Mouse (Mus musculus) CD4-positive helper T cell, adult 2 months (primary cell): Measurements from ENCODE around the gene Inppl1.
A peak's percentile ranks its signal among the peaks of the same experiment; 100 is the strongest.

ENCODE experiments used
- DNase-seq: peaks from one replicate; pipeline ENCODE4 v3.0.0-alpha.2; 2012; ENCODE audit warnings: low read depth, missing footprints, low spot score

The Inppl1 gene

GRCm38 (mm10) chr7:101837606-101838471 is at the start of gene Inppl1:
Gene Inppl1, minus strand, starts transcription at chr7:101838229.
- peak; percentile 41 for DNase-seq

GRCm38 (mm10) chr7:101886274-101886673 is 48.2 kb upstream of the Inppl1 start:
- DNase-seq, result no peak

DNA sequence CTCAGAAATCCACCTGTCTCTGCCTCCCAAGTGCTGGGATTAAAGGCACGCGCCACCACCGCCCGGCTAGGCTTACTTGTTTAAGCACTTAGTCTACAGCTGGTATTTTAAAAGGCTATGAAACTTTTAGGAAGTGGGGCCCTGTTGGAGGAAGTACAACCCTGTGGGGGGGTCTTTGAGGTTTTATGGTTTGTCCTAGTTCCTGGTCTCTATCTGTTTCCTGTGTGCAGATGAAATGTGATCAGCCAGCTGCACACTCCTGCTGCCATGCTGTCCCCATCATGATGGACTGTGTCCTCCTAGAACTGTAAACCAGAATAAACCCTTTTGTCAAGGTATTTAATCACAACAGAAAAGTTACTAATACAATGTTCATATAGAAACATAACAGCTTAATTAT is 46.1 kb upstream of the Inppl1 start:
- no peak for DNase-seq

DNA sequence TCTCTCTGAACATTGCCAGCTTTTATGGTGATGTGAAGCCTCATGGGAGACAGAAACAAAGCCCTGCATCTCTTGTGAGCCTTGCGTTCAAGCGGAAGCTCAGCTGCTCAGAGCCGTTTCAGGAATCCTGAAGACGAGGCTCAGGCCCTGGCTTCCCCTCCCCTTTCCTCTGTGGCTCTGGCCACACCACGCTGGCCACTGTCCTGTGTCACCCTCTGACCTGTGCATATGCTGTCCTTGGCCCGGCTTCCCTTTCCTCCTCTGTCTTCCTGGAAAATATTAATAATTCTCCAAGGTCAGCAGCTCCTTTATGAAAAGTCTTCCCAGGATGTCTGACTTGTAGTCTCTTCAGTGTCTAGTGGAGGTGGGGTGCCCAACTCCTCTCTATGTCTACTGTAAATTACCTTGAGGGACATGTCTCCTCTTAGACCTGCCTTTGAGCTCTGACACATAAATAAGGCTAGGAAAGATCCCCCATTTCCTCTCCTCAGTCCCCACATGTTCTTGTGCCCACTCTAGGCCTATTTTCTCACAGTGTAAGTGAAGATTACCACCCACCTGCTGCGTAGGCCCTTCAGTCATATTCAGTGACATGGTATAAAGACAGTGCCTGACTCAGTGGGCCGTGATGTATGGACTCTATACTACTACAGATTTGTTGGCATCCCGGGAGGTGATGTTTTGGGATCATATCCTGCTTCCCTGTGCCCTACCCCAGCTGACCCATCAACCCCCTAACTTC is 44.6 kb upstream of the Inppl1 start:
- DNase-seq, result no peak

DNA sequence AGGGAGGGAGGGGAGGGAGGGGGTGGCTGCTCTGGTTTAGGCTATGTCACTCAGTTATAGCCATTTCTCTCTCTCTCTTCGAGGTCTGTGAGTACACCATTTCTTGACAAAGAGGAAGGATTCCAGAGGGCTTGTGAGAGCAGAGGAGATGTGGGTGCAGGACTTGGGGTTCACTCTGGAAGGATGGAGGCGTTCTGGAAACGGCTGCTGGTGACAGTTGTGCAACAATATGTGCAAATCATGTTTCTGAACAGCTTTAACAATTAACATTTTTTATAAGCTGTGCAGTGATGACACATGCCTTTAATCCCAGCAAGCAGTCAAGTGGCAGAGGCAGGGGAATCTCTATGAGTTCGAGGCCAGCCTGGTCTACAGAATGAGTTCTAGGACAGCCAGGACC is 42.8 kb upstream of the Inppl1 start:
- DNase-seq, result no peak

GRCm38 (mm10) chr7:101875978-101876377 is 37.9 kb upstream of the Inppl1 start:
- no peak for DNase-seq

GRCm38 (mm10) chr7:101871296-101871695 is 33.3 kb upstream of the Inppl1 start:
- DNase-seq, result no peak

DNA sequence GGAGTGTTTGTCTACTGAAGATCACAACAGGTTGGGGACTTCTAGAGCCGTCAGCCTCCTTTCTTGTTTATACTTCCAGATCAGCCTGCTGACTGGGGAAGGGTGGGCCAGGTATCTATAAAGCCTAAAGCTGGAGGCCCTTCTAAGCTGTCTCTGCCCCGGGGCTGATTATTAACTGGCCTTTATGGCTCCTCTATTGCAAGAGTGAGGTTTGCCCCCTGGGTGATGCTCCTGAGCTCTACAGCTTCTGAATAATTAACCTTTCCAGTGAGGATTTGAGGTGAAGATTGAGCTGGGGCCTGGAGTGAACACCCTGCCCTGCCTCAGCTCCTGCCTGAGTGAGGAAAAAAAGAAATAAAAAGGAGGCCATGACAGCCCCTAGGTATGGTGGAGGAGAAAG is 32.6 kb upstream of the Inppl1 start, which contains the start of gene Folr1:
Folr1 (minus strand) TSS at position 160 of the 400 bp plus-strand sequence.
- DNase-seq, result no peak

DNA sequence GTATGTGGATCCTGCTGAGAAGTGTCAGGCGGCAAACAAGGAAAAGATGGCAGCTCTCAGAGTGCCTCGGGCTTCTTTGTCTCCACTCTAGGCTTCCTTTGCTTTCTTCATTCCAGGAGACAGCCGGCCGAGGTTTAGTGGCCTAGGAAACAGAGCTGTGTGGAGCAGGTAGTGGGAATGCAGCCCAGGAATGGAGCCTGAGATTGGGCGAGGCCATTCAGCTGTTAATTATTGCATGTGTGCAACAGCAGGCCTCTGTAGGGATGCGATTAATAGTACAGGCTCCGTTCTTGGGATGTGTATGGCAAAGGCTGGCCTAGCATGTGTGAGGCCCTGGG is 31.1 kb upstream of the Inppl1 start:
- DNase-seq, result no peak

- no peak for DNase-seq
Observed at GRCm38 (mm10) chr7:101868241-101869162, 30.5 kb upstream of the Inppl1 start.

DNA sequence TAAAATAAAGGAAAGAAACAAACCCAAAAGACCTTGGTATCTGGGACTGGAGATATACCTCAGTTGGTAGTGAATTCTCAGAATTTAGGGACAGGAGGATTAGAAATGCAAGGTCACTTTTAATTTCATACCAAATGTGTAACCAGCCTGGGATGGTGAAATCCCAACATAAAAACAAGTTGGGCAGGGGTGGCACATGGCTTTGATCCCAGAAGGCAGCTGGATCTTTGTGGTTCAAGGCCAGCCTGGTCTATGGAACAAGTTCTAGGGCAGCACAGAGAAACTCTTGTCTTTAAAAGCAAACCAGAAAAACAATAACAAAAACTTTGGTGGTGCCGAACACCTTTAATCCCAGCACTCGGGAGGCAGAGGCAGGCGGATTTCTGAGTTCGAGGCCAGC is 29.5 kb upstream of the Inppl1 start:
- no peak for DNase-seq

GRCm38 (mm10) chr7:101866491-101867265 is 28.6 kb upstream of the Inppl1 start:
- no peak for DNase-seq

DNA sequence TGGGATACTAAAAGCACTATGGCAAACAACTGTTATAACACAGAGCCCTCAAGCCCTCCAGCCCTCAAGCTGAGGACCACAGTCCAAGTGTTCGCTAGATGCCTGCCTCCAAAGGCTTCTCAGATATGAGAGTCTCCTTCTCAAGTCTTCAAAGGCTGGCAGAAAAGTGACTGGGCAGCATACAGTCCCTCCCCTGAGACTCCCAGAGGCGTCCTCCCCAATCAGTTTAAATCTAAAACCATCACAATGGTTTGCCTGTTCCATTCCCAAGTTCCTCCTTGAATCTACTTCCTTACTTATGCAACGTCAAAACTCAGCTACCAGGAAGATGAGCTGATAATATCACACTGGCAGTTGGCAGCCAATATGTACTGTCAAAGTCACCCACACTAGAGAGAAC is 25.4 kb upstream of the Inppl1 start, which contains the start of gene Anapc15:
Anapc15 (plus strand) TSS at position 301 of the 400 bp plus-strand sequence.
- no peak for DNase-seq

GRCm38 (mm10) chr7:101862291-101862690 is 24.3 kb upstream of the Inppl1 start:
- DNase-seq, result no peak

- DNase-seq, result no peak
Observed at GRCm38 (mm10) chr7:101860978-101861377, 22.9 kb upstream of the Inppl1 start.

DNA sequence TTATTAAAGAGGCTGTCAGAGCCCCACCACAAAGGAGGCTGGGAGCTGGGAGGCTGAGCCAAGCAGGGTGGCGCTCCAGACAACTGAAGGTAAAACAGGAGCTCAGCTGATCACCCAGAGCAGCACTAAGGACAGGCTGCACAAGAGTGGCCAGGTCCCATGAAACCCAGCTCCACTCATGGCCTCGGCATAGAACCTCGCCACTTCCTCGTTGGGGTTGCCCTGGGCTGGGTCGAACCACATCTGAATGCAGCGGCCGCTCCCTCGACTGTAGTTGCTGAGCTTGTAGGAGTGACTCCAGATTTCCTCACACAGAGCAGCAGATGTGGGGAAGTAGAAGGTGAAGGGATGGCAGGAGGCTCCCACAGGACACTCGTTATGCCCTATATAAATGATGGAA is 20.3 kb upstream of the Inppl1 start:
- DNase-seq, result no peak

DNA sequence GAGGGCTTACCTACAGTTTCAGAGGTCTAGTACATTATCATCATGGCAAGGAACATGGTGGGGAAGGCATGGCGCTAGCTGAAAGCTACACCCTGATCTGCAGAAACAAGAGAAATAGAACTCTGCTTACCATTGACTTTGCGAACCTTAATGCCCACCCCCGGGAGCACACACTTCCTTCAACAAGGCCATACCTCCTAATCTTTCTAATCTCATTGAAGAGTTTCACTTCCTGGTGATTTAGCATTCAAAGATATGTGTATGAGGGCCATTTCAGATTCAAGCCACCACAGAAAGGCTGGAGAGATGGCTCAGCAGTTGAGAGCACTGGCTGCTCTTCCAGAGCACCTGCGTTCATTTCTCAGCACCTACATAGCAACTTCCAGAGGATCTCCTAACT is 19.1 kb upstream of the Inppl1 start, which contains the start of gene Folr2:
Folr2 (minus strand) TSS at position 101 of the 400 bp plus-strand sequence.
- no peak for DNase-seq

DNA sequence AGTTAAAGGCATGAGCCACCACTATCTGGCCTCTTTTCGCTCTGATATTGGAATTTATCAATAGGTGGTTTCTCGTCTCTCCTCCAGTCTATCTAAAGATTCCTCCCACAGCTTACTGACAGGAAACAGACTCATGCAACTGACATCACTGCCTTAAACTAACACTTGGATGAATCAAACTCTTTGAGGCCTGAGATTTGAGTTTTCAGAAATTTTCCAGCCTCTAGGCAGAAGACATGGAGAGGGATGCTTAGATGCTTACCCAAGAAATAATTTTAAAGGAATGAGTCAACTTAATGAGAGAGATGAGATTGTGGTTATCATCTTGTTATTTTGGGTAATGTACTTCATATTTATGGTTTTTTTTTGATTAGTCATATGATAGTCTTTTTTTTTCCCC is 15.8 kb upstream of the Inppl1 start:
- no peak for DNase-seq

GRCm38 (mm10) chr7:101852846-101853245 is 14.8 kb upstream of the Inppl1 start:
- no peak for DNase-seq

- no peak for DNase-seq
Observed at GRCm38 (mm10) chr7:101851689-101852088, 13.7 kb upstream of the Inppl1 start.

DNA sequence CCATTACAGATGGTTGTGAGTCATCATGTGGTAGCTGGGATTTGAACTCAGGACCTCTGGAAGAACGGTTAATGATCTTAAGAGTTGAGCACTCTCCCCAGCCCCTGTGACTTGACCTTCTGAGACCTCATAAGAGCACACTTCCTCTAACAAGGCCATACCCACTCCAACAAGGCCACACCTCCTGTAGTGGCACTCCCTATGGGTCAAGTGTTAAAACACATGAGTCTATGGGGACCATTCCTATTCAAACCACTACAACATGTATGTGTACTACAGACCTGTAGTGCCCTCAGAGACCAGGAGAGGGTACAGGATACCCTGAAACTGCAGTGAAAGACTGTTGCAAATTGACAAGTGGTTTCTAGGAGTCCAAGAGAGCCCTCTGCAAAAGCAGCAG is 9.9 kb upstream of the Inppl1 start:
- DNase-seq, result no peak
